Mouse (Mus musculus) c-Kit-negative CD71-positive TER-119-positive erythroid progenitor cells, embryonic 14.5 days (primary cell): Measurements from ENCODE around the gene Adgra3.
A peak's percentile ranks its signal among the peaks of the same experiment; 100 is the strongest.

Experiments used
- DNase-seq: peaks from one replicate; pipeline ENCODE4 v3.0.0-alpha.2; 2013; ENCODE audit warnings: low read depth, low spot score

Adgra3 gene

GRCm38 (mm10) chr5:50032332-50032731, 26.5 kb downstream of the Adgra3 start:
- no peak for DNase-seq

GRCm38 (mm10) chr5:50031763-50032272, 27.0 kb downstream of the Adgra3 start:
- no peak for DNase-seq

GRCm38 (mm10) chr5:50031288-50031687, 27.5 kb downstream of the Adgra3 start:
- no peak for DNase-seq

GRCm38 (mm10) chr5:50029662-50030061, 29.1 kb downstream of the Adgra3 start:
- no peak for DNase-seq

GRCm38 (mm10) chr5:50027561-50027960, 31.2 kb downstream of the Adgra3 start:
- no peak for DNase-seq

- no peak for DNase-seq
Observed at GRCm38 (mm10) chr5:50027001-50027400, 31.8 kb downstream of the Adgra3 start.

- no peak for DNase-seq
Observed at GRCm38 (mm10) chr5:50026148-50026547, 32.7 kb downstream of the Adgra3 start.

GRCm38 (mm10) chr5:50024097-50024496, 34.7 kb downstream of the Adgra3 start:
- DNase-seq = no peak

GRCm38 (mm10) chr5:50015987-50016587, 42.7 kb downstream of the Adgra3 start:
- no peak for DNase-seq

- DNase-seq = no peak
Observed at GRCm38 (mm10) chr5:50015147-50015697, 43.6 kb downstream of the Adgra3 start.

- no peak for DNase-seq
Observed at GRCm38 (mm10) chr5:50014658-50015057, 44.1 kb downstream of the Adgra3 start.

- no peak for DNase-seq
Observed at GRCm38 (mm10) chr5:50013965-50014364, 44.8 kb downstream of the Adgra3 start.

GRCm38 (mm10) chr5:50008841-50009240, 50.0 kb downstream of the Adgra3 start:
- no peak for DNase-seq

GRCm38 (mm10) chr5:50006915-50007658, 51.7 kb downstream of the Adgra3 start:
- DNase-seq = no peak

- DNase-seq = peak; percentile 37
Observed at GRCm38 (mm10) chr5:50002269-50002668, 56.5 kb downstream of the Adgra3 start.

GRCm38 (mm10) chr5:49999764-50000163, 59.0 kb downstream of the Adgra3 start:
- DNase-seq = no peak

- DNase-seq = no peak
Observed at GRCm38 (mm10) chr5:49997019-49997418, 61.8 kb downstream of the Adgra3 start.

- DNase-seq = no peak
Observed at GRCm38 (mm10) chr5:49996457-49996856, 62.3 kb downstream of the Adgra3 start.

GRCm38 (mm10) chr5:49990737-49991323, 68.0 kb downstream of the Adgra3 start:
- no peak for DNase-seq

- DNase-seq = no peak
Observed at GRCm38 (mm10) chr5:49988015-49988798, 70.6 kb downstream of the Adgra3 start.

GRCm38 (mm10) chr5:49980727-49981126, 78.1 kb downstream of the Adgra3 start:
- DNase-seq = no peak

- no peak for DNase-seq
Observed at GRCm38 (mm10) chr5:49979246-49979645, 79.6 kb downstream of the Adgra3 start.
